Mouse (Mus musculus) lung, postnatal 0 days (tissue): ENCODE measurements around the gene Prrc2c.

Experiments
- CTCF ChIP-seq: IDR thresholded peaks from 2 replicates; pipeline ENCODE4 v1.5.1; 2016; ENCODE audit warnings: antibody characterized with exemption, mild to moderate bottlenecking
- EP300 ChIP-seq: IDR thresholded peaks from 2 replicates; pipeline ENCODE4 v1.6.1; 2016; ENCODE audit warnings: antibody characterized with exemption, mild to moderate bottlenecking, control low read depth

DNA sequence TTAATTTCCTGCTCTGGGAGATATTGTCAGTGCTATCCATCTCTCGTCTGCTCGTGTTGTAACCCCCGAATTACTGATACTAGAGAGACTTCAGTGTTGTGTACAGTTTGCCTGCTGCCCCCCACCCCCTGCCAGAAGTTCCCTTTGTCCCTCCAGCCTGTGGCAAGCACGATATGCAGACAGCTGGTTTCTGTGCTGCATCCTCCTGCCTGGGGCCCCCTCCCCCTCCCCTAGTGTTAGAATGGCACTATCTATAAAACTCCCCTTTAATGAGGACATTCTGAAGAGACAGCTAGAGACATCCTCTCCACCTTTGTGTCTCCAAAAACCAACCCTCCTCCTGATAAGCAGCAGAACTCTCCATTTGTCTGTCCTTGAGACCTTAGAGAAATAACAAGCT lies 116.5 kb downstream of the Prrc2c start:
- TF ChIP-seq CTCF (no peak), EP300 (no peak)
